Mouse (Mus musculus) kidney, adult 2 months (tissue): ENCODE data around the gene Hdac5.

Experiments
- CTCF ChIP-seq: fragments of 200-500 bp; conservative IDR thresholded peaks from 2 replicates; pipeline ENCODE4 v1.5.1; 2011; ENCODE audit warnings: low read depth, mild to moderate bottlenecking, control low read depth, low read length, moderate library complexity, mixed read lengths; ENCODE audit not compliant: insufficient read depth, insufficient read length
- POLR2A ChIP-seq: fragments of 200-500 bp; IDR thresholded peaks from one replicate; pipeline ENCODE4 v1.6.1; 2011; ENCODE audit warnings: low read depth, low read length, control low read depth

GRCm38 (mm10) chr11:102199856-102200255 is 30.1 kb downstream of the Hdac5 start:
- TF ChIP-seq POLR2A (no peak), CTCF (no peak)
